Mouse (Mus musculus) ovary, adult 18-20 months (tissue): ENCODE data around the gene Gcm1.
"Not testable (repeated sequence)": the region's sequence is repeated elsewhere in the genome, so short reads cannot be mapped to it uniquely, and the experiment has no call there.

Experiments
- DNase-seq: peaks from one replicate; pipeline ENCODE4 v3.0.0; 2022; ENCODE audit warnings: low spot score, mixed read lengths

Gene Gcm1

GRCm38 (mm10) chr9:78050452-78050970 is 1.2 kb upstream of the Gcm1 start:
- no peak for DNase-seq

- DNase-seq = no peak
These were observed 2.1 kb downstream of the Gcm1 start for GRCm38 (mm10) chr9:78053821-78054220.

- DNase-seq = no peak
These were observed 2.6 kb downstream of the Gcm1 start for GRCm38 (mm10) chr9:78054298-78054697.

- no peak for DNase-seq
These were observed 7.9 kb downstream of the Gcm1 start for GRCm38 (mm10) chr9:78059525-78060120.

- DNase-seq = no peak
These were observed 10.7 kb downstream of the Gcm1 start for GRCm38 (mm10) chr9:78062392-78062791.

GRCm38 (mm10) chr9:78064121-78064520 is 12.4 kb downstream of the Gcm1 start:
- DNase-seq = no peak

- DNase-seq = no peak
These were observed 18.8 kb downstream of the Gcm1 start for GRCm38 (mm10) chr9:78070496-78070895.

- no peak for DNase-seq
These were observed 19.9 kb downstream of the Gcm1 start for GRCm38 (mm10) chr9:78071626-78072025.

GRCm38 (mm10) chr9:78073291-78073690 is 21.6 kb downstream of the Gcm1 start:
- DNase-seq = not testable (repeated sequence)

- DNase-seq = no peak
These were observed 22.1 kb downstream of the Gcm1 start for GRCm38 (mm10) chr9:78073713-78074340.

- no peak for DNase-seq
These were observed 23.5 kb downstream of the Gcm1 start for GRCm38 (mm10) chr9:78075256-78075655.

GRCm38 (mm10) chr9:78078240-78078639 is 26.5 kb downstream of the Gcm1 start:
- DNase-seq = no peak

- DNase-seq = no peak
These were observed 30.1 kb downstream of the Gcm1 start for GRCm38 (mm10) chr9:78081835-78082234.

- DNase-seq = no peak
These were observed 32.6 kb downstream of the Gcm1 start for GRCm38 (mm10) chr9:78084341-78084740.

GRCm38 (mm10) chr9:78085722-78086287 is 34.1 kb downstream of the Gcm1 start:
- DNase-seq = no peak

GRCm38 (mm10) chr9:78087751-78088150 is 36.0 kb downstream of the Gcm1 start:
- DNase-seq = no peak

GRCm38 (mm10) chr9:78088521-78088920 is 36.8 kb downstream of the Gcm1 start:
- no peak for DNase-seq

GRCm38 (mm10) chr9:78088971-78089370 is 37.2 kb downstream of the Gcm1 start:
- no peak for DNase-seq

GRCm38 (mm10) chr9:78089906-78090305 is 38.2 kb downstream of the Gcm1 start:
- no peak for DNase-seq

- no peak for DNase-seq
These were observed 38.9 kb downstream of the Gcm1 start for GRCm38 (mm10) chr9:78090596-78090995.

- DNase-seq = no peak
These were observed 44.0 kb downstream of the Gcm1 start for GRCm38 (mm10) chr9:78095686-78096085.

- no peak for DNase-seq
These were observed 44.7 kb downstream of the Gcm1 start for GRCm38 (mm10) chr9:78096376-78096775.

GRCm38 (mm10) chr9:78100956-78101355 is 49.2 kb downstream of the Gcm1 start:
- no peak for DNase-seq
